Mouse (Mus musculus) T-helper 1 cell (primary cell): ENCODE data around the gene Cyb5rl.
"Not testable (repeated sequence)": the region's sequence is repeated elsewhere in the genome, so short reads cannot be mapped to it uniquely, and the experiment has no call there.

Experiments
- in situ Hi-C: fragments of 300-600 bp; cut with MboI, MseI; formaldehyde crosslinking; loops from one replicate; pipeline ENCODE4 v1.15.1; 2025; ENCODE audit warnings: high pct_unique_total_duplicates

The Cyb5rl gene

GRCm38 (mm10) chr4:107109181-107109580, 42.4 kb downstream of the Cyb5rl start:
- in situ Hi-C loops = not testable (repeated sequence)

DNA sequence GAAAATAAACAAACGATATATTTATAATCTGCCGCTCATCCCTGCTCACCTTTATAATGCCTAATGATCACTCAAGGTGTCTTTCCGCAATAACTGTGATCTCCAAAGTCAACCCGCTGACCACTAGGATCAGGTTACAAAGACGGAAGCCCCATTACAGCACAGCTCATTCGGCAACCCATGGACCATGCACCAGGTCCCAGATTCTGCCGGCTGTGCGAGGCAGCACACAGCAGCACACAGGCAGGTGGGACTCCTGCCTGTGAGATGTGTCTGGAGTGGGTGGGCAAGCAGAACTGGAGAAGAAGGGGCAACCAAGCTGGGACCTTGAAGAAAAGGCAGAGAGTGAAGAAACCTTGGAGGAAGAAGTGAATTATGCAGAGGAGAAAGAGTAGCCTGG, 47.5 kb downstream of the Cyb5rl start:
- in situ Hi-C loops = no loop called here

- in situ Hi-C loops = no loop called here
Measured at GRCm38 (mm10) chr4:107117741-107118385, 51.1 kb downstream of the Cyb5rl start.

- in situ Hi-C loops = no loop called here
Measured at GRCm38 (mm10) chr4:107119056-107119455, 52.3 kb downstream of the Cyb5rl start.

DNA sequence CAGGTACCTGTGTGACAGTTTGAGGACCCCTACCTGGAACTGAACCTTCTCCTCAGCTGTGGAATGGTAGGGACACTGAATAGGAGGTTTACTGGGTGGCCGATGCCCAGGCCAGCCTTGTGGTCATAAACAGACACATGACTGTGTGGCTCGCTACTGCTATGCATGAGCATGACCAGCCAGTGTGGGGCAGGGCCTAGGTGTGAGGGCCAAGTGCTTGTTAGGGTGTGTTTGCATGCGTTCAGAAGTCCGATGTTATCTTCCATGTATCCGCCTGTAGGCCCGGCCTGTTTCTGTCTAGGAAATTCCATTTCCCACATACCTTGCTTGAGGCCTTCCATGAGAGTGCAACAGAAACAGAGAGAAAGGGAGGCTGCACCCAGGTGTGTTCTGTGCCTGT, 53.9 kb downstream of the Cyb5rl start:
- in situ Hi-C loops = no loop called here

GRCm38 (mm10) chr4:107121165-107121943, 54.6 kb downstream of the Cyb5rl start:
- in situ Hi-C loops = no loop called here

DNA sequence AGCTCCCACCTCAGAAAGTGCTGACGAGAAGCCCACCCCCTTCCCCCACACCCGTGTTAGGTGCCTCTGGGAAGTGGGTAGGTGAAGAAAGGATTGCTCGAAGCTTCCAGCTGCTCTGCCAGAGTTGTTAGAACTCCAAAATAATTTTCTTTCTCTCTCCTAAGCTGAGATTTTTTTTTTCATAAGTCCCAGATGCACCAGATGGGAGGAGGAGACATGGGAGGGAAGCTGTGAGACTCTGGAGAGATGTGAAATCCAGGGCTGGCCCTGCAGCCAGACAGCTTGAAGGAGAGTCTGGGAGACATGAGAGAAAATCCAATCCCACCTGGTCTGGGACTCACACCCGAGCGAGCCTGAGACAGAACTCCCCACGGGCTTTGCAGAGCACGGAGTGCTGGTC, 57.6 kb downstream of the Cyb5rl start:
- in situ Hi-C loops = no loop called here

DNA sequence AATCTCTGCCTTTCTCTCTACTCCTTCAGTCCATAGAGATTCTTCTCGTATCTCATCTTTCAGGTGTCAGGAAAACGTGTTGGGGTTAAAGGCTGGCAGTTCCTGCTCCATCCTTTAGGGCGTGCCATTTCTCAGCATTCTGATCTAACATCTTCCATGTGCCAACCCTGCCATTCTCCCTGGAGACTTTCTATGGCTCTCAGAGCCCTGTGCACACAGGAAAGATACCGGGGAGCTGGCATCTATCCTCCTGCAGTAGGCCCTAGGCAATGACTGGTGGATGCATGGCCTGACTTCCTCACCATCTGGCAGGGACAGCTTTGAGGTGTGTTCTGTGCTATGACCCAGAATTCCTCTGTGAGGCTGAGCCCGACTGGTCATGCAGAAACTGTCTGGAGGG, 58.3 kb downstream of the Cyb5rl start:
- in situ Hi-C loops = no loop called here

- in situ Hi-C loops = no loop called here
Measured at GRCm38 (mm10) chr4:107126389-107126788, 59.6 kb downstream of the Cyb5rl start.

DNA sequence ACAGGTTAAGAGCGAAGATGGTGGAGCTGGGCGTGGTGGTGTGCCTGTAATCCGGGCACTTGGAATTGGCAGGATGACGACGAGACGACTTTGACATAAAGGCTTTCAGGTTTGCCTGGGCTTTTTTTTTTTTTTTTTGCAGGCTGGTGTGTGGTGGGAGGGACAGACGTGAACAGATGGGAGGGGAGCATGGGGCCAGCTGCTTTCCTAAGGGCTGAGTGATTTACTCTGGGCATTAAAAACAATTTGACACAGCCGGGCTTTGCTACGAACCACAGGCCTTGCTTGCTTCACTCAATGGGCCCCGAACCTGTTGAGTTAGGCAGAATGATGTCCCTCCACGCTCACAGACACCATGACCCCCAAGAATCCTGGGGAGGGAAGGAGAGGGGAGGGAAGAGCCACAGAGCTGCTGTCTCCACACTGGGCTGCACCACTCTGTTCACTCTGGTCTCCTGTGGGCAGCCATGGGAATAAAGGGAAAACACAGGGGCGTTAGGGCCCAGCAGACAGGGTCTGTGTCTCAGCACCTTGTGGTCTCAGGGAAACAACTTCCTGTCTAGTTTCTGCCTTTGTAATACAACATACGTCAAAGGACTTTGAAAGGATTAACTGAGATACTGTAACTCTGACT, 60.2 kb downstream of the Cyb5rl start:
- in situ Hi-C loops = no loop called here

DNA sequence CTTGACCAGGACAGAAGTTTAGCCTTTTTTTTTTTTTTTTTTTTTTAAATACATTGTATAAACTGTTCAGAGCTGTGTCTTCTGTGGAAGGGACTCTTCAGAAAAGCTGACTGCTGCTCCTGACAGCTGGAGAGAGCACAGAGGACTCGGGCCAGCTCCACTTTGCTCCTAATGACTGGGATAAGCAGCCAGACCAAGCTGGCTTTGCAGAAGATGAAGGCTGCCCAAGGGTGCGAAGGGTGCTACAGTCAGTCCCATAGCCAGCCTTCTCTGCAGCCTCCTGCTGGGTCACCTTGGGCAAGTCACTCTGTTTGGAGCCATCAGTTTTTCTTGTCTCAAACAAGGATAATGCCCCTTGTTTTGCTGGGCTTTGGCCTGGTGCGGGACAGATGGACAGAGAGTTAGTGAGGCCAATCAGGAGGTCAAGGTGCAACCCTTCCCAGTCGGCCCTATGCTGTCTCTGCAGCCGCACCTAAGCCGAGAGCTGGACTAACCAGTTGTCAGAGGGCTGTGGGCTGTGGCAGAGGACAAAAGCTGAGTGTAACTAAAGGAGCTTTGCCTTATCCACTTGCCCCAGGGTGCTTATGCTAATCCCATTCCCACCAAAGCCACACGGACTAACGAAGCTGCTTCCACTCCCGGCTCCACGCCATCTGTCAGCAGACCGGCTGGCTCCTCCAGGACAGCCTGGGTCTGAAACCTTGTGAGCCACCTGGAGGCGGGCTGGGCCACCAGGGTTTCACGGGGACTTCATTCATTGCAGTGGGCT, 61.3 kb downstream of the Cyb5rl start:
- in situ Hi-C loops = no loop called here

GRCm38 (mm10) chr4:107129373-107129772, 62.6 kb downstream of the Cyb5rl start:
- in situ Hi-C loops = no loop called here

- in situ Hi-C loops = no loop called here
Measured at GRCm38 (mm10) chr4:107130534-107130933, 63.7 kb downstream of the Cyb5rl start.

- in situ Hi-C loops = no loop called here
Measured at GRCm38 (mm10) chr4:107134891-107135290, 68.1 kb downstream of the Cyb5rl start.

- in situ Hi-C loops = no loop called here
Measured at GRCm38 (mm10) chr4:107135663-107136062, 68.9 kb downstream of the Cyb5rl start.

DNA sequence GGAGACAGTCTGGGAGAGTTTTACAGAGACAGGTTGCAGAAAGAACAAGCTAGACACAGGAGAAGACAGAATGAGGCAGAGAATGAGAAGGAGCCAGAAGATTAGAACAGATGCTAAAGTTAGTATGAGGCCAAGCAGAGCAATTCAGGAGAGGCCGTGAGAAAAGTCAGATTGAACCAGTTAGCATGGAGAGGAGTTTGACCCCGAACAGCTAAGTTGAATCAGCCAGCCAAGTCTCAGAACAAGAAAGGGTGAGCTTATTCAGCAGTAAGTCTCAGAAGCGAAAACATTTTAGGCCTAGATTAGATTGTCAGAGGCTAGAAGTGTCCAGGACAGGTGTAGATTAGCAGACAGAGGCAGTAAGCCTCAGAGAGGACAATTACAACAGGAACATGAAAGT, 69.7 kb downstream of the Cyb5rl start:
- in situ Hi-C loops = no loop called here
